Mouse (Mus musculus): ENCODE data around the gene Tspan11. TPM values are rescaled to one million over a fixed set of nuclear protein-coding genes. Genes with fewer than 3 reads are reported as not detected.

Gene Tspan11
- total and polyA plus RNA-seq, 2 experiments from 2014 or later = 2.3 to 2.5 TPM

DNA sequence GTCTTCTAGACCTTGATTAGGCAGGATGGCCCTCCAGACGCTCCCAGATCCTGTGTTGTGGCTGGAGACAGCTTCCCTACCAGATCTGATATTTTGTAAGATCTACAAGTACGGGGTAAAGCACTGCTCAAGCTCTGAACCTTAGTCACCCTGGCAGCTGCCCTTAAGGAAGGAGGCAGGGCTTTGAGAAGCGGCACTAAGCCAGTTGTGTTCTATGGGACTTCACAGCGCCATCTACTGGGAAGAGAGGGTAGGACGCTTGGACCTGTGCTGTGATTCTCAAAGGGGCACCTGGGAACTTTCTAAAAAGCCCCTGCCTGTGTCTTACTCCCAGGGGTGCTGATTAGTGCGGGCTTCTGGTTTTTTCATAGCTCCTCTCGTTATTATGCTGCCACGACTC is 33.3 kb downstream of the Tspan11 start:
- peak; percentile 80 for DNase-seq (ENCODE audit: low spot score)
- H3K27ac ChIP-seq (ENCODE audit: low read depth) = no peak overlapping the region
- H3K4me3 ChIP-seq (ENCODE audit: low read depth, low read length) = no peak overlapping the region
- H3K9ac ChIP-seq (replicated peaks; ENCODE audit: low read depth, low read length) = no peak overlapping the region
- H3K4me2 ChIP-seq (ENCODE audit: low read depth, low read length) = no peak overlapping the region
- WGBS = 9% methylated on average over 8 of the region's 8 CpGs
- no peaks in the 10 kb centered on the region for H3K27me3 ChIP-seq (ENCODE audit: control insufficient read depth, insufficient read depth, low read length)
- TF ChIP-seq EP300 (IDR thresholded peaks at IDR 0.05; ENCODE audit: low read depth) (no peak), CTCF (IDR thresholded peaks at IDR 0.05; ENCODE audit: low read depth) (peak; percentile 86)
- H3K4me1 ChIP-seq (ENCODE audit: control insufficient read depth, insufficient read depth) = no peaks in the 10 kb centered on the region
- no peaks in the 10 kb centered on the region for H3K36me3 ChIP-seq (replicated peaks; ENCODE audit: control insufficient read depth, insufficient read depth, low read length)
- peak; percentile 27; the same call in 1 of the 2 replicates for ATAC-seq (ENCODE audit: insufficient read depth, low read depth)
- H3K9me3 ChIP-seq (replicated peaks; ENCODE audit: control insufficient read depth, low read length) = no peaks in the 10 kb centered on the region; the same call in 1 of the 2 replicates

GRCm38 (mm10) chr6:127921996-127922395 is 34.6 kb downstream of the Tspan11 start:
- Histone ChIP-seq H3K27me3 (ENCODE audit: control insufficient read depth, insufficient read depth, low read length) (no peaks in the 10 kb centered on the region), H3K9me3 (replicated peaks; ENCODE audit: control insufficient read depth, low read length) (no peaks in the 10 kb centered on the region), H3K4me2 (ENCODE audit: low read depth, low read length) (no peak overlapping the region), H3K27ac (ENCODE audit: low read depth) (no peak overlapping the region), H3K4me1 (ENCODE audit: control insufficient read depth, insufficient read depth) (no peaks in the 10 kb centered on the region), H3K4me3 (ENCODE audit: low read depth, low read length) (no peak overlapping the region), H3K9ac (replicated peaks; ENCODE audit: low read depth, low read length) (no peak overlapping the region), H3K36me3 (replicated peaks; ENCODE audit: control insufficient read depth, insufficient read depth, low read length) (no peaks in the 10 kb centered on the region)
- DNase-seq (ENCODE audit: low spot score) = no peak
- TF ChIP-seq CTCF (IDR thresholded peaks at IDR 0.05; ENCODE audit: low read depth) (no peak), EP300 (IDR thresholded peaks at IDR 0.05; ENCODE audit: low read depth) (no peak)
- ATAC-seq (ENCODE audit: insufficient read depth, low read depth) = no peak
- WGBS = 40% methylated on average over 9 of the region's 9 CpGs

DNA sequence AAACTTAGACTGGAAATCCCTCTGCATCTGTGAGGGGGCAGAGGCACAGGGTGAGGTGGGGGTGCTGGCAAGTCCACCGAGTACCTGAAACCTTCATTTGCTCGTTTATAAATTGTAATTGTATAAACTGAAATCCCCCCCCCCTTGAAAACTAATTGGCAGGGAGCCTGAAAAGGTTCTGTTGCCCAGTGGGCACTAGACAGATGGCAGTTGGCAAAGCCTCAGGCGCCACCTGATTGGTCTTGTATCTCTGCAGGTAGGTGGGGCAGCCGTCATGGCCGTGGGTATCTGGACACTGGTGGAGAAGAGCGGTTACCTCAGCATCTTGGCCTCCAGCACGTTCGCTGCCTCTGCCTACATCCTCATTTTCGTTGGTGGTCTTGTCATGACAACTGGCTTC is 35.9 kb downstream of the Tspan11 start:
- Histone ChIP-seq H3K4me1 (ENCODE audit: control insufficient read depth, insufficient read depth) (no peaks in the 10 kb centered on the region), H3K27me3 (ENCODE audit: control insufficient read depth, insufficient read depth, low read length) (no peaks in the 10 kb centered on the region), H3K27ac (ENCODE audit: low read depth) (no peak overlapping the region), H3K4me3 (ENCODE audit: low read depth, low read length) (no peak overlapping the region), H3K9me3 (replicated peaks; ENCODE audit: control insufficient read depth, low read length) (no peaks in the 10 kb centered on the region), H3K4me2 (ENCODE audit: low read depth, low read length) (no peak overlapping the region), H3K9ac (replicated peaks; ENCODE audit: low read depth, low read length) (no peak overlapping the region), H3K36me3 (replicated peaks; ENCODE audit: control insufficient read depth, insufficient read depth, low read length) (no peaks in the 10 kb centered on the region)
- ATAC-seq (ENCODE audit: insufficient read depth, low read depth) (no peak), DNase-seq (ENCODE audit: low spot score) (no peak)
- no peak for TF ChIP-seq EP300 (IDR thresholded peaks at IDR 0.05; ENCODE audit: low read depth)
- TF ChIP-seq CTCF (IDR thresholded peaks at IDR 0.05; ENCODE audit: low read depth) = no peak
- 78% methylated on average over 9 of the region's 9 CpGs for WGBS

GRCm38 (mm10) chr6:127924750-127925149 is 37.4 kb downstream of the Tspan11 start:
- no peak for DNase-seq (ENCODE audit: low spot score)
- WGBS = 70% methylated on average over 6 of the region's 6 CpGs
- peaks cover 8% of the 10 kb centered on the region; the same call in 1 of the 2 replicates for H3K4me1 ChIP-seq (ENCODE audit: control insufficient read depth, insufficient read depth)
- H3K4me3 ChIP-seq (ENCODE audit: low read depth, low read length) = no peak overlapping the region
- no peaks in the 10 kb centered on the region for H3K36me3 ChIP-seq (replicated peaks; ENCODE audit: control insufficient read depth, insufficient read depth, low read length)
- H3K27ac ChIP-seq (ENCODE audit: low read depth) = no peak overlapping the region
- H3K4me2 ChIP-seq (ENCODE audit: low read depth, low read length) = no peak overlapping the region
- no peak for TF ChIP-seq CTCF (IDR thresholded peaks at IDR 0.05; ENCODE audit: low read depth)
- no peak for TF ChIP-seq EP300 (IDR thresholded peaks at IDR 0.05; ENCODE audit: low read depth)
- H3K27me3 ChIP-seq (ENCODE audit: control insufficient read depth, insufficient read depth, low read length) = no peaks in the 10 kb centered on the region
- no peak for ATAC-seq (ENCODE audit: insufficient read depth, low read depth)
- H3K9ac ChIP-seq (replicated peaks; ENCODE audit: low read depth, low read length) = no peak overlapping the region
- H3K9me3 ChIP-seq (replicated peaks; ENCODE audit: control insufficient read depth, low read length) = no peaks in the 10 kb centered on the region

GRCm38 (mm10) chr6:127925915-127926314 is 38.5 kb downstream of the Tspan11 start:
- TF ChIP-seq EP300 (IDR thresholded peaks at IDR 0.05; ENCODE audit: low read depth) (no peak), CTCF (IDR thresholded peaks at IDR 0.05; ENCODE audit: low read depth) (no peak)
- DNase-seq (ENCODE audit: low spot score) (no peak), ATAC-seq (ENCODE audit: insufficient read depth, low read depth) (no peak)
- Histone ChIP-seq H3K27ac (ENCODE audit: low read depth) (no peak overlapping the region), H3K4me3 (ENCODE audit: low read depth, low read length) (no peak overlapping the region), H3K9ac (replicated peaks; ENCODE audit: low read depth, low read length) (no peak overlapping the region), H3K4me1 (ENCODE audit: control insufficient read depth, insufficient read depth) (peaks cover 8% of the 10 kb centered on the region; the same call in 1 of the 2 replicates), H3K9me3 (replicated peaks; ENCODE audit: control insufficient read depth, low read length) (no peaks in the 10 kb centered on the region), H3K4me2 (ENCODE audit: low read depth, low read length) (no peak overlapping the region), H3K27me3 (ENCODE audit: control insufficient read depth, insufficient read depth, low read length) (no peaks in the 10 kb centered on the region), H3K36me3 (replicated peaks; ENCODE audit: control insufficient read depth, insufficient read depth, low read length) (no peaks in the 10 kb centered on the region)
- 66% methylated on average over 9 of the region's 9 CpGs for WGBS

DNA sequence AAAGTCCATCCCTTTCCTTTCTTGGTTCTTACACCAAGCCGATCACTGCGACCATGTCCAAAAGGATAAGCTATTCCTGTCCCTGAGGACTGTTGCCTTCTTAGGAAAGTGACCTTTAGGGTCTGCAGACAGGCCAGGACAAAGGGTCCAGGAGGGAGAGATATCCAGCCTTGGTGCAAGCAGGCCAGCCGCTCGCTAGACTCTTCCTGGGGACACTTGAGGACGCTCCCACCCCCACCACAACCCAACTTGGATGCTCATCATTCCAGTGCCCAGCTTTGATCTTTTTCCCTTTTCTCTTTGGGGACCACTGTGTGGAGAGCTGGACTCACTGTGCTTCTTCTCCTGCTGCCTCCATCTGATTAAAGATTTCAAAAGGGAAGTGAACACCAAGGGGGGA is 41.3 kb downstream of the Tspan11 start:
- Histone ChIP-seq H3K4me3 (ENCODE audit: low read depth, low read length) (no peak overlapping the region), H3K27ac (ENCODE audit: low read depth) (no peak overlapping the region), H3K27me3 (ENCODE audit: control insufficient read depth, insufficient read depth, low read length) (no peaks in the 10 kb centered on the region), H3K4me2 (ENCODE audit: low read depth, low read length) (no peak overlapping the region), H3K9me3 (replicated peaks; ENCODE audit: control insufficient read depth, low read length) (peaks cover 2% of the 10 kb centered on the region; the same call in 1 of the 2 replicates), H3K4me1 (ENCODE audit: control insufficient read depth, insufficient read depth) (peaks cover 8% of the 10 kb centered on the region; the same call in 1 of the 2 replicates), H3K36me3 (replicated peaks; ENCODE audit: control insufficient read depth, insufficient read depth, low read length) (no peaks in the 10 kb centered on the region), H3K9ac (replicated peaks; ENCODE audit: low read depth, low read length) (no peak overlapping the region)
- DNase-seq (ENCODE audit: low spot score) = no peak
- WGBS = 39% methylated on average over 5 of the region's 5 CpGs
- ATAC-seq (ENCODE audit: insufficient read depth, low read depth) = no peak
- TF ChIP-seq CTCF (IDR thresholded peaks at IDR 0.05; ENCODE audit: low read depth) (no peak), EP300 (IDR thresholded peaks at IDR 0.05; ENCODE audit: low read depth) (no peak)
